Mouse (Mus musculus): ENCODE measurements around the gene Gm16223. TPM values are rescaled to one million over a fixed set of nuclear protein-coding genes. Genes with fewer than 3 reads are reported as not detected.

Gm16223 gene
- polyA plus RNA-seq, 1 experiment = not detected

GRCm38 (mm10) chr5:42212353-42212752, 144.6 kb downstream of the Gm16223 start:
- TF ChIP-seq CTCF (IDR thresholded peaks at IDR 0.05; ENCODE audit: extremely low read depth, insufficient read length, insufficient replicate concordance, low read depth, low read length) (no peak), POLR2A (IDR thresholded peaks at IDR 0.05; ENCODE audit: low read depth, low read length) (no peak)
- WGBS = 74% methylated on average over 4 of the region's 4 CpGs
- H3K36me3 ChIP-seq (ENCODE audit: control insufficient read depth, insufficient read depth, low read length) = no peaks in the 10 kb centered on the region
- H3K4me3 ChIP-seq (ENCODE audit: low read depth, low read length) = no peak overlapping the region
- H3K27ac ChIP-seq (ENCODE audit: insufficient read depth, low read depth, low read length) = no peak overlapping the region
- no peaks in the 10 kb centered on the region for H3K27me3 ChIP-seq (ENCODE audit: control insufficient read depth, insufficient read depth, low read length)
- H3K4me1 ChIP-seq (ENCODE audit: control insufficient read depth, insufficient read depth, insufficient read length, low read length) = no peaks in the 10 kb centered on the region

DNA sequence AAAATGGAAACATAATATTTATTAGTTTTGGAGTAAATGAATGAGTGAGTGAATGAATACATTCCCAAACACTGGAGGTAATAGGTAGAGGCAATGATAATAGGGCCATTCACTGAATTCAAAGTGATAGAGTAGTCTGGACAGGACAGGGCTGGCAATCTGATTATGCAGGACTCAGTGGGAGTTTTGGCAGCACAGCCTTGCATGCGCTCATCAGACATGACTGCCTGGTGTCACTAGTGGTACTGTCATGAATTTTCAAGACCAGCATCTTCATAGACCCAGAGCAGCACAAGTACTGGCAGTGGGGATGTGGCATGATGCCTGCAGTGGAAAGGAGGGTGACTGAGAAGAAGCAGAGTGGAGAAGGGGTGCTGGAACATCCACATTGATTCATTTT, 157.1 kb downstream of the Gm16223 start:
- no peaks in the 10 kb centered on the region for H3K27me3 ChIP-seq (ENCODE audit: control insufficient read depth, insufficient read depth, low read length)
- 89% methylated on average over 1 of the region's 1 CpGs for WGBS
- H3K27ac ChIP-seq (ENCODE audit: insufficient read depth, low read depth, low read length) = no peak overlapping the region
- no peak overlapping the region for H3K4me3 ChIP-seq (ENCODE audit: low read depth, low read length)
- H3K36me3 ChIP-seq (ENCODE audit: control insufficient read depth, insufficient read depth, low read length) = no peaks in the 10 kb centered on the region
- no peaks in the 10 kb centered on the region for H3K4me1 ChIP-seq (ENCODE audit: control insufficient read depth, insufficient read depth, insufficient read length, low read length)
- TF ChIP-seq CTCF (IDR thresholded peaks at IDR 0.05; ENCODE audit: extremely low read depth, insufficient read length, insufficient replicate concordance, low read depth, low read length) = no peak
- no peak for TF ChIP-seq POLR2A (IDR thresholded peaks at IDR 0.05; ENCODE audit: low read depth, low read length)

DNA sequence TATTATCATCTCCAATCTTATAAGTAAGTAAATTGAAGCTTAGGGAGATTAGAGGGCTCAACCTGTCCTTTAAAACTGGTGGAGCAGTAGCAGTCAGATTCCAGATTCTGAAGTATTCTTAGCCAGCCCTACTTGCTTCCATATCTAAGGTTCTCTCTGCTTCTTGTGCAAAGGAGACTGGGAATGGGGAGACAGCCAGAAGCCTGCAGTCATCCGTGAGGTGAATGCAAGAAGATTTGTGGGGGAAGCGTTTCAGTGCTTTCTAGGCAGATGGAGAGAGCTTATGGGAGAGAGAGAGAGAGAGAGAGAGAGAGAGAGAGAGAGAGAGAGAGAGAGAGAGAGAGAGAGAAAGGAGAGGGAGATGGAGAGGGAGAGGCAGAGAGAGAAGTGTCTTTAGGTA, 160.9 kb downstream of the Gm16223 start:
- H3K27me3 ChIP-seq (ENCODE audit: control insufficient read depth, insufficient read depth, low read length) = no peaks in the 10 kb centered on the region
- TF ChIP-seq POLR2A (IDR thresholded peaks at IDR 0.05; ENCODE audit: low read depth, low read length) = no peak
- no peak for TF ChIP-seq CTCF (IDR thresholded peaks at IDR 0.05; ENCODE audit: extremely low read depth, insufficient read length, insufficient replicate concordance, low read depth, low read length)
- no peak overlapping the region for H3K27ac ChIP-seq (ENCODE audit: insufficient read depth, low read depth, low read length)
- WGBS = 56% methylated on average over 2 of the region's 2 CpGs
- no peaks in the 10 kb centered on the region for H3K4me1 ChIP-seq (ENCODE audit: control insufficient read depth, insufficient read depth, insufficient read length, low read length)
- no peaks in the 10 kb centered on the region for H3K36me3 ChIP-seq (ENCODE audit: control insufficient read depth, insufficient read depth, low read length)
- no peak overlapping the region for H3K4me3 ChIP-seq (ENCODE audit: low read depth, low read length)

GRCm38 (mm10) chr5:42239291-42239690, 171.5 kb downstream of the Gm16223 start:
- Histone ChIP-seq H3K36me3 (ENCODE audit: control insufficient read depth, insufficient read depth, low read length) (no peaks in the 10 kb centered on the region), H3K27me3 (ENCODE audit: control insufficient read depth, insufficient read depth, low read length) (no peaks in the 10 kb centered on the region), H3K4me3 (ENCODE audit: low read depth, low read length) (no peak overlapping the region), H3K4me1 (ENCODE audit: control insufficient read depth, insufficient read depth, insufficient read length, low read length) (no peaks in the 10 kb centered on the region), H3K27ac (ENCODE audit: insufficient read depth, low read depth, low read length) (no peak overlapping the region)
- 76% methylated on average over 5 of the region's 5 CpGs for WGBS
- no peak for TF ChIP-seq CTCF (IDR thresholded peaks at IDR 0.05; ENCODE audit: extremely low read depth, insufficient read length, insufficient replicate concordance, low read depth, low read length)
- TF ChIP-seq POLR2A (IDR thresholded peaks at IDR 0.05; ENCODE audit: low read depth, low read length) = no peak

DNA sequence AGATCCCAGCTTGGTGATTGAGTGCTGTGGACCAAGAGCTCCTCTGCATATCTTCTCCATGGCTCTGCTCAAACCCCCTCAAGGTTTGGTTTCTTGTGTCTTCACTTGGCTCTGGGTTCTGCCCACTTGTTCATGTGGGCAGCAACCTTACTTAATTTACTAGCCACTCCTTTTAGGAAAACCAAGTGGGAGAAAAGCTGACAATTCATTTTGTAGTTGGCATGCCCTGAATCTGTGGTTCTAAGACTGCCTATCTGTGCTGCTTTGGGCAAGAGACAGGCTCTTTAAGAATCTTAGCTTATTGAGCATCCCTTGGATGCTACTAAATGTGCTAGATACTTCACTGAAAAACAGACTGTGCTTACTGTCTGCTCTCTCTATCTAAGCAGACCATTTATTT, 172.0 kb downstream of the Gm16223 start:
- no peaks in the 10 kb centered on the region for H3K27me3 ChIP-seq (ENCODE audit: control insufficient read depth, insufficient read depth, low read length)
- no peak overlapping the region for H3K4me3 ChIP-seq (ENCODE audit: low read depth, low read length)
- TF ChIP-seq POLR2A (IDR thresholded peaks at IDR 0.05; ENCODE audit: low read depth, low read length) = no peak
- no peaks in the 10 kb centered on the region for H3K4me1 ChIP-seq (ENCODE audit: control insufficient read depth, insufficient read depth, insufficient read length, low read length)
- no peak overlapping the region for H3K27ac ChIP-seq (ENCODE audit: insufficient read depth, low read depth, low read length)
- no peaks in the 10 kb centered on the region for H3K36me3 ChIP-seq (ENCODE audit: control insufficient read depth, insufficient read depth, low read length)

GRCm38 (mm10) chr5:42250376-42250775, 182.6 kb downstream of the Gm16223 start:
- no peaks in the 10 kb centered on the region for H3K36me3 ChIP-seq (ENCODE audit: control insufficient read depth, insufficient read depth, low read length)
- no peak overlapping the region for H3K4me3 ChIP-seq (ENCODE audit: low read depth, low read length)
- no peaks in the 10 kb centered on the region for H3K4me1 ChIP-seq (ENCODE audit: control insufficient read depth, insufficient read depth, insufficient read length, low read length)
- WGBS = 85% methylated on average over 3 of the region's 3 CpGs
- TF ChIP-seq CTCF (IDR thresholded peaks at IDR 0.05; ENCODE audit: extremely low read depth, insufficient read length, insufficient replicate concordance, low read depth, low read length) = no peak
- TF ChIP-seq POLR2A (IDR thresholded peaks at IDR 0.05; ENCODE audit: low read depth, low read length) = no peak
- no peaks in the 10 kb centered on the region for H3K27me3 ChIP-seq (ENCODE audit: control insufficient read depth, insufficient read depth, low read length)
- no peak overlapping the region for H3K27ac ChIP-seq (ENCODE audit: insufficient read depth, low read depth, low read length)

Other genes starting within 250 kb of the Gm16223 start
- 1.6 and 4.3 TPM in 2 replicates for gene Bod1l, start 223.6 kb upstream of the Gm16223 start, polyA plus RNA-seq (2012; rRNA removed)